Mouse (Mus musculus): Measurements from ENCODE around the gene Dpm2. TPM values are rescaled to one million over a fixed set of nuclear protein-coding genes. Genes with fewer than 3 reads are reported as not detected.
A peak's percentile ranks its signal among the peaks of the same experiment; 100 is the strongest.

Gene Dpm2
- polyA plus RNA-seq, 1 experiment from 2014 or later: 109 TPM

GRCm38 (mm10) chr2:32536634-32537359 is 33.9 kb upstream of the Dpm2 start:
- peak overlapping the region; percentile 80 for H3K4me3 ChIP-seq (replicated peaks)
- peaks cover 50% of the 10 kb centered on the region for H3K4me1 ChIP-seq
- no peaks in the 10 kb centered on the region for H3K27me3 ChIP-seq (replicated peaks)
- ATAC-seq (ENCODE audit: insufficient read depth, low FRiP score, low read depth): no peak
- WGBS: 8% methylated on average over 11 of the region's 11 CpGs
- H3K9ac ChIP-seq: peak overlapping the region; percentile 85
- H3K4me2 ChIP-seq: peak overlapping the region; percentile 85
- H3K36me3 ChIP-seq: no peaks in the 10 kb centered on the region
- H3K9me3 ChIP-seq: no peaks in the 10 kb centered on the region
- peak overlapping the region; percentile 99 for H3K27ac ChIP-seq

GRCm38 (mm10) chr2:32537360-32537905 is 33.2 kb upstream of the Dpm2 start:
- H3K9me3 ChIP-seq: no peaks in the 10 kb centered on the region
- H3K9ac ChIP-seq: peak overlapping the region; percentile 85
- no peaks in the 10 kb centered on the region for H3K27me3 ChIP-seq (replicated peaks)
- H3K36me3 ChIP-seq: no peaks in the 10 kb centered on the region
- H3K4me3 ChIP-seq (replicated peaks): peak overlapping the region; percentile 80
- ATAC-seq (ENCODE audit: insufficient read depth, low FRiP score, low read depth): no peak
- H3K4me2 ChIP-seq: peak overlapping the region; percentile 85
- H3K27ac ChIP-seq: peak overlapping the region; percentile 99
- WGBS: 12% methylated on average over 9 of the region's 9 CpGs
- H3K4me1 ChIP-seq: peaks cover 54% of the 10 kb centered on the region

- Histone ChIP-seq H3K27me3 (replicated peaks) (no peaks in the 10 kb centered on the region), H3K4me1 (peaks cover 58% of the 10 kb centered on the region), H3K9ac (no peak overlapping the region), H3K4me3 (replicated peaks) (peak overlapping the region; percentile 80), H3K27ac (peak overlapping the region; percentile 99), H3K9me3 (no peaks in the 10 kb centered on the region), H3K36me3 (no peaks in the 10 kb centered on the region), H3K4me2 (peak overlapping the region; percentile 85)
- ATAC-seq (ENCODE audit: insufficient read depth, low FRiP score, low read depth): no peak
- WGBS: 61% methylated on average over 5 of the region's 5 CpGs
Measured at GRCm38 (mm10) chr2:32537941-32538340, 32.7 kb upstream of the Dpm2 start.

GRCm38 (mm10) chr2:32538461-32538860 is 32.2 kb upstream of the Dpm2 start:
- WGBS: 47% methylated on average over 4 of the region's 4 CpGs
- Histone ChIP-seq H3K9ac (no peak overlapping the region), H3K27me3 (replicated peaks) (no peaks in the 10 kb centered on the region), H3K4me1 (peaks cover 62% of the 10 kb centered on the region), H3K9me3 (no peaks in the 10 kb centered on the region), H3K36me3 (no peaks in the 10 kb centered on the region), H3K27ac (0 out of 2 replicates have a peak overlapping the region, but pooled peaks have one; percentile 44), H3K4me3 (replicated peaks) (peak overlapping the region; percentile 80; the same call in 1 of the 2 replicates), H3K4me2 (peak overlapping the region; percentile 85)
- no peak for ATAC-seq (ENCODE audit: insufficient read depth, low FRiP score, low read depth)

- Histone ChIP-seq H3K4me1 (peaks cover 56% of the 10 kb centered on the region), H3K36me3 (no peaks in the 10 kb centered on the region), H3K9me3 (no peaks in the 10 kb centered on the region), H3K9ac (no peak overlapping the region), H3K27ac (peak overlapping the region; percentile 44; the same call in 1 of the 2 replicates), H3K4me3 (replicated peaks) (no peak overlapping the region), H3K4me2 (peak overlapping the region; percentile 85; the same call in 1 of the 2 replicates), H3K27me3 (replicated peaks) (no peaks in the 10 kb centered on the region)
- no peak for ATAC-seq (ENCODE audit: insufficient read depth, low FRiP score, low read depth)
- 62% methylated on average over 14 of the region's 14 CpGs for WGBS
Measured at GRCm38 (mm10) chr2:32539452-32539981, 31.1 kb upstream of the Dpm2 start.

GRCm38 (mm10) chr2:32541333-32541908 is 29.2 kb upstream of the Dpm2 start:
- ATAC-seq (ENCODE audit: insufficient read depth, low FRiP score, low read depth): no peak
- Histone ChIP-seq H3K4me3 (replicated peaks) (no peak overlapping the region), H3K4me2 (no peak overlapping the region), H3K9ac (no peak overlapping the region), H3K9me3 (no peaks in the 10 kb centered on the region), H3K27me3 (replicated peaks) (no peaks in the 10 kb centered on the region), H3K4me1 (peaks cover 56% of the 10 kb centered on the region), H3K27ac (no peak overlapping the region), H3K36me3 (no peaks in the 10 kb centered on the region)
- 90% methylated on average over 2 of the region's 2 CpGs for WGBS

- no peaks in the 10 kb centered on the region for H3K9me3 ChIP-seq
- H3K4me1 ChIP-seq: peaks cover 52% of the 10 kb centered on the region
- H3K9ac ChIP-seq: no peak overlapping the region
- WGBS: 80% methylated on average over 4 of the region's 4 CpGs
- no peak overlapping the region for H3K27ac ChIP-seq
- ATAC-seq (ENCODE audit: insufficient read depth, low FRiP score, low read depth): no peak
- H3K27me3 ChIP-seq (replicated peaks): no peaks in the 10 kb centered on the region
- H3K4me3 ChIP-seq (replicated peaks): no peak overlapping the region
- no peak overlapping the region for H3K4me2 ChIP-seq
- H3K36me3 ChIP-seq: no peaks in the 10 kb centered on the region
Measured at GRCm38 (mm10) chr2:32541986-32542573, 28.6 kb upstream of the Dpm2 start.

GRCm38 (mm10) chr2:32543031-32543449 is 27.6 kb upstream of the Dpm2 start:
- no peak for ATAC-seq (ENCODE audit: insufficient read depth, low FRiP score, low read depth)
- Histone ChIP-seq H3K9me3 (no peaks in the 10 kb centered on the region), H3K27ac (no peak overlapping the region), H3K4me2 (no peak overlapping the region), H3K9ac (no peak overlapping the region), H3K36me3 (no peaks in the 10 kb centered on the region), H3K27me3 (replicated peaks) (no peaks in the 10 kb centered on the region), H3K4me3 (replicated peaks) (no peak overlapping the region), H3K4me1 (peaks cover 43% of the 10 kb centered on the region)
- whole genome bisulfite sequencing: 66% methylated on average over 3 of the region's 3 CpGs

- Histone ChIP-seq H3K27ac (no peak overlapping the region), H3K9ac (no peak overlapping the region), H3K9me3 (no peaks in the 10 kb centered on the region), H3K4me1 (peaks cover 36% of the 10 kb centered on the region), H3K4me3 (replicated peaks) (no peak overlapping the region), H3K27me3 (replicated peaks) (no peaks in the 10 kb centered on the region), H3K4me2 (no peak overlapping the region), H3K36me3 (no peaks in the 10 kb centered on the region)
- ATAC-seq (ENCODE audit: insufficient read depth, low FRiP score, low read depth): no peak
- 95% methylated on average over 1 of the region's 1 CpGs for WGBS
Measured at GRCm38 (mm10) chr2:32546951-32547350, 23.7 kb upstream of the Dpm2 start.

GRCm38 (mm10) chr2:32547380-32547779 is 23.3 kb upstream of the Dpm2 start:
- H3K27ac ChIP-seq: no peak overlapping the region
- ATAC-seq (ENCODE audit: insufficient read depth, low FRiP score, low read depth): no peak
- WGBS: 80% methylated on average over 5 of the region's 5 CpGs

GRCm38 (mm10) chr2:32547964-32548739 is 22.5 kb upstream of the Dpm2 start:
- no peak for ATAC-seq (ENCODE audit: insufficient read depth, low FRiP score, low read depth)
- H3K27ac ChIP-seq: no peak overlapping the region
- no peak overlapping the region for H3K9ac ChIP-seq

More at GRCm38 (mm10) chr2:32547380-32547779, 23.3 kb upstream of the Dpm2 start:
- peaks cover 32% of the 10 kb centered on the region for H3K4me1 ChIP-seq
- H3K4me3 ChIP-seq (replicated peaks): no peak overlapping the region
- no peaks in the 10 kb centered on the region for H3K9me3 ChIP-seq
- no peak overlapping the region for H3K4me2 ChIP-seq
- no peaks in the 10 kb centered on the region for H3K27me3 ChIP-seq (replicated peaks)
- H3K36me3 ChIP-seq: no peaks in the 10 kb centered on the region
- no peak overlapping the region for H3K9ac ChIP-seq

More at GRCm38 (mm10) chr2:32547964-32548739, 22.5 kb upstream of the Dpm2 start:
- Histone ChIP-seq H3K4me2 (no peak overlapping the region), H3K9me3 (no peaks in the 10 kb centered on the region), H3K4me3 (replicated peaks) (no peak overlapping the region), H3K36me3 (no peaks in the 10 kb centered on the region), H3K4me1 (peaks cover 26% of the 10 kb centered on the region), H3K27me3 (replicated peaks) (no peaks in the 10 kb centered on the region)
- 78% methylated on average over 7 of the region's 7 CpGs for WGBS

Measured in stomach, embryonic 15.5 days (tissue).